Mouse (Mus musculus) heart, embryonic 13.5 days (tissue): Measurements from ENCODE around the gene Dnah2. TPM values are rescaled to one million over a fixed set of nuclear protein-coding genes. Genes with fewer than 3 reads are reported as not detected.

ENCODE experiments used
- ATAC-seq: fragments of 200-750 bp; cut with Nextera tagmentation; 2 replicates; pipeline ENCODE4 v1.8.0; 2017; ENCODE audit warnings: moderate TSS enrichment; ENCODE audit not compliant: insufficient number of reproducible peaks, low FRiP score, low TSS enrichment; ENCODE audit errors: extremely low read depth
- H3K27ac ChIP-seq: fragments of 300-500 bp; sonication (generic); replicated peaks from 2 replicates; pipeline ENCODE4 v1.5.1; 2015; ENCODE audit warnings: moderate library complexity, mild to moderate bottlenecking, inconsistent platforms
- H3K27me3 ChIP-seq: fragments of 300-500 bp; sonication (generic); replicated peaks from 2 replicates; pipeline ENCODE4 v1.6.1; 2015; ENCODE audit warnings: mild to moderate bottlenecking, inconsistent platforms
- H3K36me3 ChIP-seq: fragments of 300-500 bp; sonication (generic); 2 replicates; pipeline ENCODE4 v1.6.1; 2015; ENCODE audit warnings: mild to moderate bottlenecking, inconsistent platforms
- H3K4me1 ChIP-seq: fragments of 300-500 bp; sonication (generic); 2 replicates; pipeline ENCODE4 v1.6.1; 2015; ENCODE audit warnings: inconsistent platforms
- H3K4me2 ChIP-seq: fragments of 300-500 bp; sonication (generic); 2 replicates; pipeline ENCODE4 v1.6.1; 2015; ENCODE audit warnings: inconsistent platforms, mild to moderate bottlenecking, moderate library complexity
- H3K4me3 ChIP-seq: fragments of 300-500 bp; sonication (generic); 2 replicates; pipeline ENCODE4 v1.5.1; 2015; ENCODE audit warnings: moderate library complexity, mild to moderate bottlenecking, inconsistent platforms
- H3K9ac ChIP-seq: fragments of 300-500 bp; sonication (generic); 2 replicates; pipeline ENCODE4 v1.6.1; 2015; ENCODE audit warnings: inconsistent platforms, mild to moderate bottlenecking, moderate library complexity
- H3K9me3 ChIP-seq: fragments of 300-500 bp; sonication (generic); 2 replicates; pipeline ENCODE4 v1.6.1; 2016; ENCODE audit warnings: inconsistent platforms
- whole genome bisulfite sequencing: fragments of 180-500 bp; shearing (Covaris S2); methylation state at CpG from one replicate; pipeline ENCODE4 v1.1.7; 2015; ENCODE audit warnings: mixed read lengths; 5-methylcytosine and 5-hydroxymethylcytosine counted together
- polyA plus RNA-seq: library from polyadenylated mRNA; unstranded; fragments of >200 nt; fragmentation: Nextera tagmentation; extraction: Ambion mirVana; gene quantifications from 2 replicates; pipeline ENCODE4 v1.2.1, GENCODE M21; 2015

Dnah2 gene
- polyA plus RNA-seq, 1 experiment from 2014 or later = 0.07 TPM

GRCm38 (mm10) chr11:69403691-69404594 lies 145.0 kb downstream of the Dnah2 start:
- H3K27ac ChIP-seq = no peak overlapping the region
- 89% methylated on average over 37 of the region's 38 CpGs for WGBS
- no peak for ATAC-seq

GRCm38 (mm10) chr11:69401987-69402386 lies 146.9 kb downstream of the Dnah2 start:
- Histone ChIP-seq H3K27ac (no peak overlapping the region), H3K4me1 (peaks cover 46% of the 10 kb centered on the region), H3K27me3 (0 out of 2 replicates have a peak, but pooled peaks cover 4% of the 10 kb centered on the region), H3K4me3 (no peak overlapping the region), H3K4me2 (no peak overlapping the region), H3K9me3 (no peaks in the 10 kb centered on the region), H3K9ac (no peak overlapping the region), H3K36me3 (peaks cover 81% of the 10 kb centered on the region)
- ATAC-seq = no peak
- 88% methylated on average over 12 of the region's 12 CpGs for WGBS

More at GRCm38 (mm10) chr11:69403691-69404594, 145.0 kb downstream of the Dnah2 start:
- 0 out of 2 replicates have a peak, but pooled peaks cover 4% of the 10 kb centered on the region for H3K27me3 ChIP-seq
- peaks cover 39% of the 10 kb centered on the region for H3K4me1 ChIP-seq
- H3K9ac ChIP-seq = no peak overlapping the region
- no peak overlapping the region for H3K4me3 ChIP-seq
- peaks cover 91% of the 10 kb centered on the region for H3K36me3 ChIP-seq
- no peak overlapping the region for H3K4me2 ChIP-seq
- H3K9me3 ChIP-seq = no peaks in the 10 kb centered on the region

GRCm38 (mm10) chr11:69401210-69401637 lies 147.7 kb downstream of the Dnah2 start:
- no peak overlapping the region for H3K4me3 ChIP-seq
- H3K36me3 ChIP-seq = peaks cover 73% of the 10 kb centered on the region
- no peak overlapping the region for H3K9ac ChIP-seq
- H3K4me2 ChIP-seq = no peak overlapping the region; the same call in 1 of the 2 replicates
- H3K27me3 ChIP-seq = 0 out of 2 replicates have a peak, but pooled peaks cover 4% of the 10 kb centered on the region
- no peak for ATAC-seq
- no peaks in the 10 kb centered on the region for H3K9me3 ChIP-seq
- no peak overlapping the region for H3K27ac ChIP-seq
- peaks cover 54% of the 10 kb centered on the region for H3K4me1 ChIP-seq
- WGBS = 15% methylated on average over 22 of the region's 22 CpGs

- Histone ChIP-seq H3K4me1 (peaks cover 56% of the 10 kb centered on the region), H3K4me2 (peak overlapping the region; percentile 91), H3K36me3 (peaks cover 63% of the 10 kb centered on the region), H3K9ac (peak overlapping the region; percentile 66), H3K4me3 (0 out of 2 replicates have a peak overlapping the region, but pooled peaks have one; percentile 11), H3K9me3 (no peaks in the 10 kb centered on the region), H3K27me3 (0 out of 2 replicates have a peak, but pooled peaks cover 4% of the 10 kb centered on the region), H3K27ac (no peak overlapping the region)
- 67% methylated on average over 25 of the region's 25 CpGs for WGBS
- no peak for ATAC-seq
Measured at GRCm38 (mm10) chr11:69400083-69400850, 148.6 kb downstream of the Dnah2 start.

- Histone ChIP-seq H3K4me3 (peak overlapping the region; percentile 11; the same call in 1 of the 2 replicates), H3K4me1 (peaks cover 56% of the 10 kb centered on the region), H3K9ac (peak overlapping the region; percentile 95), H3K9me3 (no peaks in the 10 kb centered on the region), H3K27me3 (0 out of 2 replicates have a peak, but pooled peaks cover 4% of the 10 kb centered on the region), H3K4me2 (peak overlapping the region; percentile 91), H3K27ac (no peak overlapping the region), H3K36me3 (peaks cover 55% of the 10 kb centered on the region)
- no peak for ATAC-seq
- WGBS = 30% methylated on average over 66 of the region's 66 CpGs
Measured at GRCm38 (mm10) chr11:69399201-69400082, 149.5 kb downstream of the Dnah2 start.

GRCm38 (mm10) chr11:69398486-69399200 lies 150.3 kb downstream of the Dnah2 start:
- Histone ChIP-seq H3K27me3 (0 out of 2 replicates have a peak, but pooled peaks cover 4% of the 10 kb centered on the region), H3K9ac (peak overlapping the region; percentile 95), H3K36me3 (peaks cover 47% of the 10 kb centered on the region), H3K4me2 (peak overlapping the region; percentile 91), H3K27ac (peak overlapping the region; percentile 98), H3K4me1 (peaks cover 60% of the 10 kb centered on the region), H3K9me3 (no peaks in the 10 kb centered on the region), H3K4me3 (peak overlapping the region; percentile 78)
- ATAC-seq = no peak
- WGBS = 18% methylated on average over 21 of the region's 21 CpGs

GRCm38 (mm10) chr11:69398059-69398458 lies 150.9 kb downstream of the Dnah2 start, which contains the start of gene Tmem88:
Gene Tmem88, minus strand, starts transcription at chr11:69398234.
- H3K9me3 ChIP-seq = no peaks in the 10 kb centered on the region
- H3K36me3 ChIP-seq = peaks cover 41% of the 10 kb centered on the region
- WGBS = 3% methylated on average over 15 of the region's 16 CpGs
- peak within 1 kb of the TSS; percentile 78 for H3K4me3 ChIP-seq
- 0 out of 2 replicates have a peak, but pooled peaks cover 4% of the 10 kb centered on the region for H3K27me3 ChIP-seq
- peak within 1 kb of the TSS; percentile 98 for H3K27ac ChIP-seq
- ATAC-seq = no peak
- peaks cover 60% of the 10 kb centered on the region for H3K4me1 ChIP-seq
- peak within 1 kb of the TSS; percentile 95 for H3K9ac ChIP-seq
- H3K4me2 ChIP-seq = peak within 1 kb of the TSS; percentile 91

- Histone ChIP-seq H3K4me3 (peak overlapping the region; percentile 78), H3K4me2 (peak overlapping the region; percentile 91), H3K4me1 (peaks cover 60% of the 10 kb centered on the region), H3K9ac (peak overlapping the region; percentile 95), H3K9me3 (no peaks in the 10 kb centered on the region), H3K27ac (peak overlapping the region; percentile 98), H3K27me3 (0 out of 2 replicates have a peak, but pooled peaks cover 4% of the 10 kb centered on the region), H3K36me3 (peaks cover 37% of the 10 kb centered on the region)
- 4% methylated on average over 24 of the region's 24 CpGs for WGBS
- ATAC-seq = no peak
Measured at GRCm38 (mm10) chr11:69397581-69398057, 151.3 kb downstream of the Dnah2 start.

GRCm38 (mm10) chr11:69396772-69397171 lies 152.1 kb downstream of the Dnah2 start:
- peaks cover 33% of the 10 kb centered on the region for H3K36me3 ChIP-seq
- peak overlapping the region; percentile 78 for H3K4me3 ChIP-seq
- WGBS = 29% methylated on average over 11 of the region's 11 CpGs
- H3K9me3 ChIP-seq = no peaks in the 10 kb centered on the region
- H3K9ac ChIP-seq = peak overlapping the region; percentile 95
- no peak for ATAC-seq
- peaks cover 59% of the 10 kb centered on the region for H3K4me1 ChIP-seq
- H3K27me3 ChIP-seq = 0 out of 2 replicates have a peak, but pooled peaks cover 4% of the 10 kb centered on the region
- H3K27ac ChIP-seq = peak overlapping the region; percentile 98
- peak overlapping the region; percentile 91 for H3K4me2 ChIP-seq
